Mouse (Mus musculus) heart, embryonic 10.5 days (tissue): ENCODE data around the gene Lysmd3. TPM values are rescaled to one million over a fixed set of nuclear protein-coding genes. Genes with fewer than 3 reads are reported as not detected.

Source experiments
- polyA plus RNA-seq: library from polyadenylated mRNA; unstranded; fragments of >200 nt; fragmentation: Nextera tagmentation; extraction: Ambion mirVana; gene quantifications from 2 replicates; pipeline ENCODE4 v1.2.1, GENCODE M21; 2016

Gene Lysmd3
- polyA plus RNA-seq, 1 experiment from 2014 or later = 27.0 TPM

Other genes with a start within 250 kb of the Lysmd3 start
- 1.5 and 2.7 TPM in 2 replicates for gene Adgrv1, start 24.5 kb upstream of the Lysmd3 start, polyA plus RNA-seq
- gene Polr3g, start 53.4 kb downstream of the Lysmd3 start, polyA plus RNA-seq = 32.1 and 32.6 TPM in 2 replicates
- 5.7 and 6.2 TPM in 2 replicates for gene Mblac2, start 53.7 kb downstream of the Lysmd3 start, polyA plus RNA-seq
- 202 and 213 TPM in 2 replicates for gene Cetn3, start 125.4 kb downstream of the Lysmd3 start, polyA plus RNA-seq